Mouse (Mus musculus) NIH3T3 (cell line): ENCODE data around the gene Smoc2.
A peak's percentile ranks its signal among the peaks of the same experiment; 100 is the strongest.

Experiments used
- DNase-seq: peaks from one replicate; pipeline ENCODE4 v3.0.0-alpha.2; 2012; ENCODE audit warnings: low read depth

Smoc2 gene

DNA sequence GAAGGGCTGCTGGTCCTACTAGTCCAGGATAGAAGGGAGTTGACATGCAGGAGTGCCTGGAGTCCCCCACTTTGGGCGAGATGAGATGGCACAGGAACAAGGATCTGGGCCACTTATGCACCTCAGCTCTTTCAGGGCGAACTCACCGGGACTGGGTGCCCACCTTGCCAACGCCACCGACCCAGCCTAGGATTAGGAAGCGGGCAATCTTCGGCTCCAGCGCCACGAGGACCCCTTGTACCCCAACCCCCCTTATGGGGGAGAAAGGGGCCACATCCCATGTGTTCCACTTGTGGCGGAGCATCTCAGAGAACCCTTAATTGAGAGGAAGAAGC, 627 bp downstream of the Smoc2 start:
- no peak for DNase-seq

DNA sequence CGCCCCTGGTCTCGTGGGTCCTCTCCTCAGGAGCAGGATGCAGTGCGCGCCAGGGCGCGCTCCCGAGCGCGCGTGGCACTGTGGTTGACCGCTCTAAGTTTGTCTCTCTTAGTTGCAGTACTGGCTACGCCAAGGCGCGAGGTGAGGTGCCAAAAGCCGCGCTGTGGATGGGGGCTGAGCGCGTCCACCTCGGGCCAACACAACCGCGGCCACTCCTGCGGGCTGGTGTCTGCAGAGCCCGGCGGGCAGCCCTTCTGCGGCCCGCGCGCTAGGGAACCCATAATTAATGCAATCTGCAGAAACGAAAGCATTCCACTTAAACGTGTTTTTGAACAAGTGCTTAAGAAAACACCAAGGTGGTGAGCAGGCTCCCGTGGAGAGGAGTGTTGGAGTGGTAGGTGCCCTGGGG, 1.1 kb downstream of the Smoc2 start:
- DNase-seq, result peak; percentile 88

DNA sequence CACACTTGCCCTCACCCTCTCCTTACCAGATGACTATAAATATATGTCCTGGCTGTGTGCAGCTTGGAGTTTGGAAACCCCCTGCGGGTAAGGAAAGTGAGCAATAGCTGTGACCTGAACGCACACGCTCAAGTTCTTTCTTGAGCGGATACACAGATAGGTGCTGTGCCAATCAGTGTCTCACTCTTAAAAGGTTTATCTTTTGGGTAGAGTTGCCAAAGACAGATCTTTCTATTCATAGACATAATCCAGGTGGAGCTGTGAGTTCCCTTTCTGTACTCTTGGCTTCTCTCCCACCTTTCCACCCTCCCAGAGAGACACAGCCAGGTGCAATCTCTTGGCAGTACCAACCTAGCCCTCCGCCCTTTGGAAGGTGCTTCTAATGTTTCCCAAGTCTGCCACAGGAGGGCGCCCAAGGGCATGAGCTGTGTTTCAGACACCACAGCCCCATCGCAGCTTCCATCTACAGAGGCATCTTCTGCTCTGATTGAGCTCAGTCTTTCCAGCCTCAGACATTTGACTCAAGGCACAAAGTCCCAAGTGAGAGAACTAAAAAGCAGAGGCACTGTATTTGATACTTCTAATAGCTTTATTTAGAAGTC, 8.8 kb downstream of the Smoc2 start:
- DNase-seq, result peak; percentile 93

DNA sequence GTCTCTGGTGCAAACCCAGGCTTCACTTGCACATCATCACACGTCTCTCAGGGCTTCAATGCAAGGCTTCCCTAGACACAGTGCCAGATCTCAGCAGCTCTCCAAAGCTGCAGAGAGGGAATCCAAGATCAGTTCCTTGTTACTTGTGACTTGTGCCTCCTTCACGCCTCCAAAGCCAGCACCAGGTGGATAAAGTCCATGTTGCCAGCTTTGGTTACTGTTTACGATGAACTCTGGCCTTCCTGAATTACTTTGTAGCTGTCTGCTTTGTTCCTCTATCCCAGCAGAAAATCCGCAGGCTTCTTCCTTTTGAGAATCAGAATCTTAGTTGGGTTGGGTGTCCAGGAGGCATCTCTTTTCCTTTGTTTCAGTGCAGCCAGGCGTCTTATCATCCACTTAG, 14.3 kb downstream of the Smoc2 start:
- no peak for DNase-seq

DNA sequence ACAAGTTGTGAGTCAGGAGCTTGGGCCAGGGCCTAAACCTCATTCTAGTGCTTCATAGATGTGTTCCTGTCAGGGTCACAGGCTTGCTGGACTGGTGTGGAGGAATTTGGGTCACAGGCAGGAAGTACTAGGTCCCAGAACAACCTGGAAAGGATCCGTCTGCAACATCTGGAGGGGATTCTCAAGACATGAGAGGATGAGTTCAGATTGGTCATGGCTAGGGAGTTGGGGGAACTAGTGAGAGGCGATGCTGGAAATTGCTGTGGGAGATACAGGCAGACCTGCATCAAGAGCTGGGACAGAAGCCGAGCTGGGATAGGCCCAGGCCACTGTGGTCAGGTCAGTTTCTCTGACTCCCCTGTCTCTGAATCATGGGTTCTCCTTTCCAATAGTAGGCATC, 15.8 kb downstream of the Smoc2 start:
- DNase-seq, result no peak

DNA sequence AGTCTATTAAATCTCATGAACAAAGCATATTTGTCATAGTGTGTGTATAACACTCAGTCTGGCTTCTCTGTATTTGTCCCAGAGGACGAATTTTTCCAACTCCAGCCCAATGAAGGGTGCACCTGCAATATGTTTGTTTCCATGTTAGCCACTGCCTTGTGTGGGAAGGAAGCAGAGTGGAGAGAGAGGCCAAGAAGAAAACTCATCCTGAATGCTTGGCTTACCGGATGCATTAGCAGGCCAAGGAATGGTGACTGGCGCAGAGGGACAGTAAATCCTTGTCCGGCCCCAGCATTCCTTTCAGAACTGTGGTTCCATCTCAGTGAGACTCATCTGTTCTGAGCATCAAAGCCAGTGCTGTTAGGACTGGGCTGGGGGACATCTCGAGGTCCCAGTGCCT, 21.1 kb downstream of the Smoc2 start:
- no peak for DNase-seq

DNA sequence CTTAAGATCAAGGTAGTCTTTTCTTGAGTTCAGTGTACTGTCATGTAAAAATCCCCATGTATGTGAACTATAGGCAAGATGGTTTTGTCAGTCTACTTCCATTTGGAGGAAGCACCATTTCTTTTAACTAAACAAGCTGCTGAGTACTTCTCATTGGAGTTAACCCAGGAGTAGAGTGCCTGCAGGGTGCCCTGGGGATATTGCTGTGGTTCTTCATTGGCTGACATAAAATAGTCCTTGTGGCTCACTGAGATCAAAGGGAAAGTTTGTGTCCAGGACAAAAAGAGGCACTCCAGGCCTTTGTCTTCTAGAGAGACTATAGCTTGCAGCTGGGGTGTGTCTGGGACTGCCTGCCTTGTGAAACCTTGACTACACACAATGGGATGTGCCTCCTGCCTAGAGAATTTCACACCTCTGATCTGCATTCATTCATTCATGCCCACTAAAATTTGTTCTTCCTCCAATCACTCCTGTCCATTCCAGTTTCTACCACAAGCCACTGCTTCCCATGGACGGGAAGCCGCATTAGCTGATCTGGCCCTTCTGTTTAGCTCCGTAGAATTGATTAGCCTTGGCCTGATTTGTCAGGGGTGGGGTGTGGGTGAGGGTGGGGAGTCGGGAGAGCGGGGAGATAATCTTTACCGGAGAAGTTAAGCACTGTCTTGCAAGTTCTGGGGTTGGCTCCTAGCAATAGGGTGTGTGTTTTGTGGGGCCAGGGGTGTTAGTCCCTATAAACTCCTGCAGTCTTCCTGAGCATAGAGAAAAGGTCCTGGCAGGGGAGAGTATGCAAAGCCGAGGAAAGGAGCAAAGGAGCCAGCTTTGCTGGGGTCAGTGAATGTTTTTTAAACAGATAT, 22.4 kb downstream of the Smoc2 start:
- no peak for DNase-seq

DNA sequence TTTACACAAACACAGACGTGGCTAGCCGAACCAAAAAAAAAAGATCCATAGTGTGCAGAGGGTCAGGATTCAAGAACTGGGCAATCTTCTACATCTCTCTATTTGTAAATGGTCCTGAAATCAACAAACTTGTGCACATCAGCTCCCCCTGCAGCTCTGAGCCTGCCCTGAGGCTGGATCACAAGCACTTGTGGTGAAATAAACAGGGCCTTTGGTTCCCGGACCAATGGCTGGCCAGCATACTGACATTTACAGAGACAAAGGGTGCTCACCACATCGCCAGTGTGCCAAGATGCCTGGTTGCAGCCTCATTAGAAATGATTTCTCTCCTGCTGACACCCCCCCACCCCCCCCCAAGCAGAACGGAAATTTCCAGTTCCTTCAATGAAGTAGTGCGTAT, 23.1 kb downstream of the Smoc2 start:
- peak; percentile 78 for DNase-seq

DNA sequence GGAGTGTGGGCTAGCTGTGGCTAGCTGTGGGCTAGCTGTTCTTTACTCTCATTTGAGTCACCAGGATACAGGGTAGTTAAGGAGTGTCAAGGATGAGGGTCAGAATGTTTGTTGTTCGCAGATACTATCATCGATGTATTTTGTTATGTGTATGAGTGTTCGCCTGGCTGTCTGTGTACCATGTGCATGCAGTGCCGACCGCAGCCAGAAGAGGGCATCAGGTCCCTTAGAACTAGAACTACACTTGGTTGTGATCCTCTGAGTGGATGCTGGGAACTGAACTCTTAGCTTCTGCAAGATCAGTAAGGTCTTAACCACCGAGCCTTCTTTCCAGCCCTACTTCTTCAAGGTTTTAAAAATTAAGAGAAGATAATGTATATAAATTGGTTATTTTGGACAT, 24.4 kb downstream of the Smoc2 start:
- DNase-seq, result no peak

DNA sequence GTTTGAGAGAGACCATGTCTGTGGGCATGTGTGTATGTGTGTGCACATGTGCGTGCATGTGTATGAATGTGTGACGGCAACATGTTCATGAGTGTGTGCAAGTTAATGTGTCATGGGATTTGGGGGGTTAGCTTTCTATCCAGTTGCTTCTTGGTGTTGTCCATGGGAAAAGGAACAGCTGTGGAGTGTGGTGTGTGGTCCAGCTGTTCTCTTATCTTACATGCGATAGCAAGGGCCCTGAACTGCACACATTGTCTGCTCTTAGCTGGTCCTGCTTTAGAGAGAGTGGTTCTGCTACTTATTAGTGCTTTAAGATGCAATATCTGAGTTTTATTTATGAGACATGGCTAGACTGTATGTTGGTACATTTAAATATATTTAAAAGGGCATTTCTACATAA, 30.6 kb downstream of the Smoc2 start:
- no peak for DNase-seq

DNA sequence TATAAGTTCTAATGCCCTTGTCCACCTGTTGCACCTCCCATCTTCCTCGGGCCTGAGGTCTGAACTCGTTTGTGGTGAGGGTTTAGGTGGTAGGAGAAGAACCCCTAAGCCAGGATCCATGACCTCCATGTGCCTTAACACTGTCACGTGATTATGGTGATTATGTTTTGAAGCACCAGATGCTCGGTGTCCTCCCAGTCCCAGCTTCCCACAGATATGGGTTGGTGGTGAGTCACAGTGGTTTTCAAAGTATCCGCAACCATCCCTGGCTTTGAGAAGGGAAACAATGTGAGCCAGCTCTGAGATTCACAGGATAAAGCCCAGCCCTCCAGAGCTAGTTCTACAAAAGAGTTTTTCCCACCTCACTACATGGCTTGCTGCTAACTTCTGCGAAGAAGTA, 33.1 kb downstream of the Smoc2 start:
- peak; percentile 75 for DNase-seq

DNA sequence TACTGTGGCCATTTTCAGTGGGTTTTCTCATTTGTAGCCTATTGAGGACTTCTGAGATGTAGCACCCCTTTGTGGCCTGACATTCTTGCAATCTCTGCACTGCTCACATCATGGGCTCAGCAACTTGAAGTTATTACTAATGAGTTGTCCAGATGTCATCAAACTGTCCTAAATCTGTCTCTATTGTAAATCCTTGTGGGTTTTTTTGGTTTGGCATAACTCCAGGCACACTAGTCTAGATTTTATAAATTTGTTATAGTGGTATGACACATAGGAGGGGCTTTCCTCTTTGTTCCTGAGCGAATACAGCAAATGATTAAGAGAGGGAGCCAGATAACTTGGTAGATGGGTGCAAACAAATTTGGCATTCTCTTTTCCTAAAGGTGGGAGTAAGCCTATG, 35.0 kb downstream of the Smoc2 start:
- DNase-seq, result peak; percentile 66

DNA sequence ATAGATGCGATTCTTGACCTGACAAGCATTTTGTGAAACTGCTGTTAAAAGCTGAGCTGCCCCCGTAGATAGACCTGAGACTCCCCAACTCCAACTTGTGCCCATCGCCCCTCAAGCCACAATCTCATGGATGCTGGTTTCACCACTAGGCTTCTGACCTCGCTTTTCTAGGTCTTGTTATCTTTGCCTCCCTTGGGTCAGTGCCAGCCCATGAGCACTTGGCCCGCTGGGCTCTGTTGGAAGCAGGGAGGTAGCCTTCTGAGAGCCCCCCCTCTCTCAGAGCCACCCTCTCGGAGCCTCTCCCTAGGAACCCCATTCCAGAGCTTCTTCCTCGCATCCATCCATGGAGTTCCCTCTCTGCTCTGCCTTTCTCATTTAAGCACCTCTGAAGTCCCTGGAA, 37.2 kb downstream of the Smoc2 start:
- DNase-seq, result no peak

DNA sequence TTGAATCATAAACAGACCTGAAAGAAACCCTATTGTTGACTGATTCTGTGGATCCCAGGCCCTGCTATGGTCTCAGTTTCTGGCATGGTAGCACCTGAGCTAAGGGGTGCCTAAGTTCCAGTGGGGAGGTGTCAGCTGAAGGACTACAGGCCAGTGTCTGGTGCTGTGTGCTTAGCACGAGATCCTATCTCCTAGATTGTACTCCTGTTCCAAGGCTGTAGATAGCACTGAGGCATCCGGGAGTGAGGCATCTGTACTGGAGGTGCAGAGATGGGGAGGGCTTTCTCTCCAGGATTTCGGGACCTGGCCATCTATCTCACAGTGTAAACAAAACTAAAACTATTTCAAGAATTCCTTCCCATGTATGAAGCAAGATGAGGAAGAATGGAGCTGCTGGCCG, 38.1 kb downstream of the Smoc2 start:
- no peak for DNase-seq

DNA sequence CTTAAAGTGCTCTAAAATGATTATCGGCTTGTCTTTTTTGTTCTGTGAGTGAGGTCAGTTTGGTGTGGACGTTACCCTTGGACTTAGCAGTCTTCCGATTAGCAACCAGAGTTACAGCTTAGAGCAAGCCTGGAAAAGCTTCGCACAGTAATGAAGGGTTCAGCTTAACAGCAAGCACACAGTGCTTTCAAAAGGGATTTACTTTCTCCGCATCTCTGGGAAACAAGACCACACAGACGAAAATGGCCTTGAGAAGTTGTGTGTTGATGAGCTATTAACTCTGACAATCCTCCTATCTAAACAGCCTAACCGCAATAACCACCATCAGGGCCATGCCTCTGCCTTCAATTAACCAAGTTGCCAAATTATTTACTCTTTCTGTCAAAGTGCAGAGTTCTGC, 46.9 kb downstream of the Smoc2 start:
- DNase-seq, result no peak

DNA sequence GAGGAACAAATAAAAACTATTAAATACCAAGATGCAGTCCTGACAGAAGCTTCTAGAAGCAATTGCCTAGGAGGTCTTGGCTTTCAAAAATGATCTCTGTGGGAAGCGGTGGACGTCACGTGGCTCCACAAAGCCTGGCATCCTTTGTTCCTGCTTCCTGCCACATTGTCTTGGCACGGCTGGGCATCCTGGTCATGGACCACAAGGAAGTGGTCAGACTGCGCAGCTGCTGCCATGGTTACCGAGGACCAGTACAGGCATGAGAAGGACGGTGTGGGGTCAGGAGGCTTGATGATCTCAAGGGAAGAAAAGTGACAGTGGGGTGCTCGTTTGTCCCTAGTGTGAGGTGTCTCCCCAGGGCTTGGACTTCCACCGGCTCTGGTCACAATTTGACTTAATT, 48.7 kb downstream of the Smoc2 start:
- DNase-seq, result no peak

DNA sequence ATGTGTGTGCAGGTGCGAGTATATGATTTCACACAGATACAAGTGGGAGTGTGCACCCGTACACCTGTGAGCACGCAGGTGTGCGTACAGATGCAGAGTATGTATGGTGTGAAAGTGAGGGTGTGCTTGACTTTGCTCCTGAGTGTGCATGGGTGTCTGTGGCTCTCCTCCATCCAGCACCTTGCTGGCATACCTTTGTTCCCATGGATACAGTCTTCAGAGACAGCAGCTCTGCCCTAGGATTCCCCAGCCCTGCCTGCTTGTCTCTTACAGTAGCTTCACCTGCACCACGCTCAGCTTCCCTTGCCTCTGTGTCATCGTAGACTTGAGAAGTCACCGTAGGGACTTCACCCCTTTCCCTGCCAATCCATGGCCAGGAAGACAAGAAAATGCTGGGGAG, 51.2 kb downstream of the Smoc2 start:
- no peak for DNase-seq

DNA sequence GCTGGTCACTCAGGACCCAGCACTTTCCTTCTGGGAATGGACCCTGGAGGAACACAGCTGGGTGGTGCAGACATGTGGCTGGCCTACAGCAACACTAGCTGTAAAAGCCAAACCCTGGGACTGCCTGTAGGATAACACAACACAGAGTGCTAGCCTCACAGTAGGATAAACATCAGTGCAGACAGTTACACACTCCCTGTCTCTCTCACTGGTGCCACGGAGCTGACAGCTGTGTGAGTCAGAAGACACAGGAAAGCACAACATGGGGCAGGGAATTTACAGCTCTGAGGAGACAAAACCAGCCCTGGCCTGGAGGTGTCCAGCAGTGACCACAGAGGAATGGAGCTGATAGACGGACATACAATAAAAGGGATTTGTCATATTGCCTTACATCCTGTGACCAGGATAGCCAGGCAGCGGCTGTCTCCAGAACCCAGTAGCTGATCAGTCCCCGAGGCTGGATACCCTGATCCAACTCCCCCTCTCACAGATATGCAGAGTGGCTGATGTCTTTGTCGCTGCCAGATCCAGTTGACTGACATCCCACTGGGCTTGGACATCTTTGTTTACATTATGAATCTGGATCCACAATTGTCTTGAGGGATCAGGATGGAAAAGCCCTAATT, 60.7 kb downstream of the Smoc2 start:
- peak; percentile 75 for DNase-seq

DNA sequence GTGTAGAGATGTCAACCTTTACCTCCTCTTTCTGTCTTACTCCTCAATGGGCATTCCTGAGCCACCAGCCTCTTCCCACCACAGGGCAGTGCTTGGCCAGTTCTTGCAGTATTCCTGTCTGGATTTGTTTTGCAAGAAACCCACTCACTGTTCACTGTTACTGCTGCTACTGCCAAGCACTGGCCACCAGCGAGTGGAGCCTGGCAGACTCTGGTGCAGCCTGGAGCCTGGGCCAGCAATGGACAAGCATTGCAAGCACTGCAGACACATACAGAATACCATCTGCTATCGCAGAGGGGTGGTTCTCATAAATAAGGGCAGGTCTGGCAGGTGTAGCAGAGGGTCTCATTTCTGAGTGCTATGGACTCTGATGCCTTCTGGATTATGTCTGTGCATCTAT, 61.4 kb downstream of the Smoc2 start:
- DNase-seq, result peak; percentile 38

DNA sequence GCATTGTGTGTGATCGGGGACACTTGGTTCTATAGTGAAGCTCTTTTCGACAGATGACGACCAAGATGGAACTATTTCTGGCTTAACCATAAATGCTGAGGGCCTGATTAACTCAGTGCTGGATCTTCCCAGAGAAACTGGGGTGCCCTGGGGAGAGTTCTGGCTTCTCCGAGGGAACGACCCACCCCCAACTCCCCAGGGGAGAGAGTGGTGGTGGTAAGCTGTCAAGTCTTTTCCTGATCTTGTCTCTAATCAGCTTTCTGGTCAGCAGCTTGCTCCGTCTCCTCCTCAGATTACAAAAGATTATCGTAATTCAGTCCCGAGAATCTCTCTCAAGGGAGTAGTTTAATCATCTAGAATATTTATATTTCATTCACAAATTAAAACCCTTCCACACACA, 63.2 kb downstream of the Smoc2 start:
- no peak for DNase-seq

DNA sequence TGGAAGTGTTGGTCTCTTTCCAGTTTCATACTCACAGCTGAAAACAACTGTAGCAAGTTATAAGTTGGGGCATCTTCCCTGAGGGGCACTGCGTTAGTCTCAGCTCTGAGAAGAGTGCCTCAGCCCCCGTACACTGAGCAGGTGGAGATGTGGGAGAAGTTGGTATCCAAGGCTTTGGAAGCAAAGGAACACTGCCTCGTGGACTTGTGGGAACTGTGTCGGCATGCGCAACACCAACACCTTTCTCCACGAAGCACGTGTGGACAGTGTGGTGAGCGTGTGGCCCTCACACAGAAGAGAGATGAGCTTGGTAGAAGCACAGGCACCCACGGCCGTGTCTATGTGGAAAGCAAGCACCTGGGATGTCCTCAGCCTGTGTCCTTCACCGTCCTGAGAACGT, 64.1 kb downstream of the Smoc2 start:
- no peak for DNase-seq

DNA sequence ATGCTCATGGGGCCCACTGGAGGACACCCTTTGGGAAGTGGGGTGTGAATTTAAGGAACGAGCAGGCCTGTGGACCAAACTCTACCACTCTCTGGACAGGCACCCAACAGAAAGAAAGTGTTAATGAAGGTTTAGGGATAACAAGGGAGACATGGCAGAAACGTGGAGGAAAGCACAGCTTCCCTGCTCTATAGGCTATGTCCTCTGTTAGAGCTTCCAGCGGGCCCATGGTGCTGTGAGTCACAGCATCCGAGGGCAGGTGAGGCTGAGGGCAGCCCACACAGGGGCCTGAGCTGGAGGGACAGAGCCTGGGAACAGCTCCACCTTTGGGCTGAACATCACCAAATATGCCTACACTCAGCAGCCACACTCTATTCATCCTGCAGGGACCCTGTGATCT, 66.2 kb downstream of the Smoc2 start:
- DNase-seq, result no peak

DNA sequence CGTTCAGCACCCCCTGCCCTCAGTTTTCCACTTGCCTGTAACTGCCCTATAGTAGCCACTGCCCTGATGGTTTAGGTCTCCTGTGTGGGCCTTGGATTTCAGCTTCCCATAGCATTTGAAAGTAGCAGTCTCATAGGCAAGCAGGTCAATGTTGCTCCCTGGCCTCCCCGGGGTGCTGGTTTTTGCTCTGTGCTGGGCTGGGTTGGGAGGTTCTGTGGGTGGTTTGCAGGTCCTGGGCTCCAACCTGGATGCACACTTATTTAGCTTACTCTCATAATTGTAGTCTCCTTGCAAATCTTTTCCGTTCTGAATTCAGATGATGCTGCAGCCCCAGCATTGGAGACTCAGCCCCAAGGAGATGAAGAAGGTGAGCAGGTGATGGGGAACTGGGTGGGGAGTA, 67.6 kb downstream of the Smoc2 start:
- no peak for DNase-seq
